Comparison of ENCODE assay signal across 24 mouse cellular contexts in genomic region chr10:21026329-21027220, GRCm38 (mm10).
A peak's percentile ranks its signal among the peaks of the same experiment; 100 is the strongest.
DNase-seq lines count a peak whose midpoint lies in the region; ATAC-seq and TF ChIP-seq lines count a peak whose summit lies in the region.
"Had no signal": no experiment of that assay in that cellular context is flagged by ENCODE, and none has a peak within 500 bp of the region (broad histone marks: within the 10 kb centered on the region; RNA-seq: fewer than 3 reads in every experiment).

No protein-coding gene starts in this region.

- H3K27me3 ChIP-seq in lung, embryonic 14.5 days (ENCODE audit: insufficient read depth, low read length) = no peaks in the 10 kb centered on the region
- no peaks in the 10 kb centered on the region for H3K27me3 ChIP-seq in liver, embryonic 15.5 days
- no peaks in the 10 kb centered on the region for H3K27me3 ChIP-seq in intestine, embryonic 16.5 days (replicated peaks; ENCODE audit: control insufficient read depth, insufficient read depth, low read length)
- H3K27me3 ChIP-seq in kidney, embryonic 16.5 days (ENCODE audit: insufficient read depth, low read length) = no peaks in the 10 kb centered on the region
- H3K27me3 ChIP-seq: heart, embryonic 12.5 days; hindbrain, embryonic 13.5 days had no signal

- no peak overlapping the region for H3K27ac ChIP-seq in lung, embryonic 14.5 days (ENCODE audit: low read depth)
- H3K27ac ChIP-seq in liver, embryonic 15.5 days (replicated peaks) = no peak overlapping the region
- H3K27ac ChIP-seq in intestine, embryonic 16.5 days (ENCODE audit: low read length) = no peak overlapping the region
- no peak overlapping the region for H3K27ac ChIP-seq in kidney, embryonic 16.5 days (ENCODE audit: low read length)
- H3K27ac ChIP-seq: forebrain, embryonic 10.5 days; hindbrain, embryonic 13.5 days; limb, embryonic 10.5 days; midbrain, embryonic 10.5 days had no signal

- no peaks in the 10 kb centered on the region for H3K36me3 ChIP-seq in lung, embryonic 14.5 days (ENCODE audit: insufficient read depth)
- H3K36me3 ChIP-seq in liver, embryonic 15.5 days (replicated peaks) = no peaks in the 10 kb centered on the region
- no peaks in the 10 kb centered on the region for H3K36me3 ChIP-seq in intestine, embryonic 16.5 days (ENCODE audit: control insufficient read depth, insufficient read depth, low read length)
- no peaks in the 10 kb centered on the region for H3K36me3 ChIP-seq in kidney, embryonic 16.5 days (ENCODE audit: insufficient read depth, low read length)
- H3K36me3 ChIP-seq: heart, embryonic 12.5 days; limb, embryonic 10.5 days had no signal

- TF ChIP-seq CTCF in lung, embryonic 14.5 days (IDR thresholded peaks at IDR 0.05; ENCODE audit: low read depth) = no peak

- no peaks in the 10 kb centered on the region for H3K9me3 ChIP-seq in lung, embryonic 14.5 days (ENCODE audit: low read depth, low read length)
- no peaks in the 10 kb centered on the region for H3K9me3 ChIP-seq in liver, embryonic 15.5 days (replicated peaks)
- H3K9me3 ChIP-seq in intestine, embryonic 16.5 days (ENCODE audit: control insufficient read depth, low read length) = no peaks in the 10 kb centered on the region
- no peaks in the 10 kb centered on the region for H3K9me3 ChIP-seq in kidney, embryonic 16.5 days (ENCODE audit: low read length)
- H3K9me3 ChIP-seq: forebrain, embryonic 10.5 days; heart, embryonic 12.5 days; hindbrain, embryonic 13.5 days; limb, embryonic 10.5 days; midbrain, embryonic 10.5 days had no signal

- H3K9ac ChIP-seq in lung, embryonic 14.5 days = no peak overlapping the region
- no peak overlapping the region for H3K9ac ChIP-seq in liver, embryonic 15.5 days
- H3K9ac ChIP-seq in intestine, embryonic 16.5 days (ENCODE audit: low read depth, low read length) = no peak overlapping the region
- no peak overlapping the region for H3K9ac ChIP-seq in kidney, embryonic 16.5 days (replicated peaks; ENCODE audit: low read length)
- H3K9ac ChIP-seq: heart, embryonic 12.5 days; hindbrain, embryonic 13.5 days had no signal

- DNase-seq in lung, embryonic 14.5 days = peak; percentile 53
- DNase-seq in lung, postnatal 4 days = no peak
- peak; percentile 54 for DNase-seq in MN1 (ENCODE audit: low spot score)
- DNase-seq in right cerebral cortex, adult 2 months (ENCODE audit: low spot score in 2 of 2) = no peak
- DNase-seq: adrenal gland, adult 8-10 months; B cell, adult 2 months; cerebellum, adult 11-12 months; cerebellum, postnatal 10 days; gastrocnemius, postnatal 10 days; heart, adult 18-20 months; heart, postnatal 10 days; kidney, adult 18-20 months; kidney, postnatal 10 days had no signal

- H3K4me2 ChIP-seq in lung, embryonic 14.5 days = no peak overlapping the region
- H3K4me2 ChIP-seq in liver, embryonic 15.5 days = 0 out of 2 replicates have a peak overlapping the region, but pooled peaks have one; percentile 4
- no peak overlapping the region for H3K4me2 ChIP-seq in intestine, embryonic 16.5 days (ENCODE audit: low read depth, low read length)
- no peak overlapping the region for H3K4me2 ChIP-seq in kidney, embryonic 16.5 days (replicated peaks; ENCODE audit: low read depth, low read length)
- H3K4me2 ChIP-seq: heart, embryonic 12.5 days; hindbrain, embryonic 13.5 days had no signal

- no peaks in the 10 kb centered on the region for H3K4me1 ChIP-seq in lung, embryonic 14.5 days (ENCODE audit: insufficient read depth)
- H3K4me1 ChIP-seq in liver, embryonic 15.5 days (replicated peaks) = peaks cover 40% of the 10 kb centered on the region
- 0 out of 2 replicates have a peak, but pooled peaks cover 5% of the 10 kb centered on the region for H3K4me1 ChIP-seq in intestine, embryonic 16.5 days (ENCODE audit: control insufficient read depth, insufficient read depth, low read length)
- H3K4me1 ChIP-seq in kidney, embryonic 16.5 days (ENCODE audit: insufficient read depth, low read length) = no peaks in the 10 kb centered on the region
- H3K4me1 ChIP-seq: heart, embryonic 12.5 days; limb, embryonic 10.5 days had no signal

- WGBS in lung, embryonic 14.5 days = 71% methylated on average over 11 of the region's 11 CpGs
- WGBS in liver, embryonic 15.5 days (ENCODE audit: insufficient replicate concordance) = 17% methylated on average over 11 of the region's 11 CpGs
- 66% methylated on average over 11 of the region's 11 CpGs for WGBS in intestine, embryonic 16.5 days
- 74% methylated on average over 11 of the region's 11 CpGs for WGBS in kidney, embryonic 16.5 days

- H3K4me3 ChIP-seq in lung, embryonic 14.5 days (ENCODE audit: low read depth, low read length) = no peak overlapping the region
- H3K4me3 ChIP-seq in liver, embryonic 15.5 days (replicated peaks) = no peak overlapping the region
- H3K4me3 ChIP-seq in intestine, embryonic 16.5 days (ENCODE audit: low read length) = no peak overlapping the region
- H3K4me3 ChIP-seq in kidney, embryonic 16.5 days (ENCODE audit: low read length) = no peak overlapping the region
- H3K4me3 ChIP-seq: forebrain, embryonic 10.5 days; heart, embryonic 12.5 days; hindbrain, embryonic 13.5 days; limb, embryonic 10.5 days; midbrain, embryonic 10.5 days; myocyte had no signal

- ATAC-seq in lung, embryonic 14.5 days (ENCODE audit: insufficient read depth) = no peak
- no peak for ATAC-seq in liver, embryonic 15.5 days (ENCODE audit: insufficient read depth)
- ATAC-seq in intestine, embryonic 16.5 days = no peak
- ATAC-seq in kidney, embryonic 16.5 days (ENCODE audit: low FRiP score, low TSS enrichment) = no peak
- ATAC-seq: forebrain, embryonic 16.5 days; midbrain, embryonic 16.5 days had no signal

Comparison
In these comparisons a context has a peak if more than half of its experiments do, and no peak if none do; other contexts are left out.
1. DNase-seq: peak in lung, embryonic 14.5 days (single experiment) and MN1 (single experiment); none in lung, postnatal 4 days (0 of 2) and right cerebral cortex, adult 2 months (0 of 2).